Mouse (Mus musculus) heart, adult 2 months (tissue): Measurements from ENCODE around the gene Crnkl1.

ENCODE experiments used
- CTCF ChIP-seq: fragments of 200-600 bp; IDR thresholded peaks from 2 replicates; pipeline ENCODE4 v1.8.1; 2022; ENCODE audit warnings: antibody characterized with exemption, mild to moderate bottlenecking, moderate library complexity
- EP300 ChIP-seq: fragments of 200-500 bp; IDR thresholded peaks from 2 replicates; pipeline ENCODE4 v1.6.1; 2011; ENCODE audit warnings: low read depth, low read length, control low read depth; ENCODE audit not compliant: insufficient read depth
- POLR2A ChIP-seq: fragments of 200-500 bp; IDR thresholded peaks from 2 replicates; pipeline ENCODE4 v1.6.1; 2011; ENCODE audit warnings: mild to moderate bottlenecking, low read depth, low read length, control low read depth; ENCODE audit not compliant: insufficient read depth

DNA sequence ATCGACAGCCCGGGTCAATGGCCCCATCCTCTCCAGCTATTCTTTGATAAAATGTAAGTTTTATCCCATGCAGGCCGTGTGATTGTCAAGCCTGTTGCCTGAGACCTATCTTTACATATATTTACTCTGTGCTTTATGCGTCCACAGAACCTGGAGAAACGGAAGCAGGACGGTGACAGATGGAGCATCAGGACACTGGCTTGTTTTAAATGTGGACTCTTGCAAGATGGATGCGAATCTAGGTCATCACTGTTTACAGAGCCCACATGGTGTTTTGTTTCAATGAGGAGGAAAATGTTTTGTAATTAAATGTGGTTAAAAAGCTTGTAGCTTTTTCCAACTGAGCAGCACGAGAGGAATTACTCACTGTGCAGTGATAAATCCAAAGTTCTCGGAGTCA, 36.7 kb downstream of the Crnkl1 start:
- no peak for TF ChIP-seq CTCF
- TF ChIP-seq POLR2A = no peak
- TF ChIP-seq EP300 = no peak
